In the genomic region with DNA sequence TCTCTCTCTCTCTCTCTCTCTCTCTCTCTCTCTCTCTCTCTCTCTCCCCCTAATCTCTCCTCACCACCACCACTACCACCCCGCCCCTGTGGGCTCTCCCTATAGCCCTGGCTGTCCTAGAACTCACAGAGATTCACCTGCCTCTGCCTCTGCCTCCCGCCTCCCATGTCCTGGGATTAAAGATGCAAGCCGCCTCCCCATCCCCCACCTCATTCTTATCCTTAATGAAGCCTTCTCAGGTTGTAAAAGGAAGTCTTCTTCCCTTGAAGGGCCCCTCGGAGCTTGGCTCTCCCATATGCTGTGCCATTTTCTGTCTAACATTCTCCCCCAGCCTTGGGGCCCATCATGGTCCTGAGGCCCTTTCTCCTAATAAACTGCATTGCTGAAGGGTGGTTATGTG, we compare ENCODE assay signal across 26 mouse cellular contexts.
"Had no signal": no experiment of that assay in that cellular context is flagged by ENCODE, and none has a peak within 500 bp of the region (broad histone marks: within the 10 kb centered on the region; RNA-seq: fewer than 3 reads in every experiment).

No protein-coding gene starts in this region.

- DNase-seq: gastrocnemius, adult 2 months; gastrocnemius, postnatal 10 days; gastrocnemius, postnatal 25 days; heart, adult 18-20 months; heart, postnatal 10 days; heart, postnatal 4 days; kidney, adult 18-20 months; kidney, adult 8-10 months; kidney, postnatal 10 days; kidney, postnatal 25 days; kidney, postnatal 4 days; liver had no signal

- ATAC-seq: hindbrain, embryonic 16.5 days; inflammation-experienced regulatory T-cells, adult 6 months; intestine, embryonic 15.5 days; intestine, postnatal 0 days had no signal

- H3K27me3 ChIP-seq: intestine, embryonic 15.5 days had no signal

- H3K4me3 ChIP-seq: gastrocnemius, adult 2 months; heart, embryonic 10.5 days; heart, embryonic 12.5 days; hindbrain, embryonic 10.5 days; hindbrain, embryonic 12.5 days; intestine, embryonic 15.5 days; layer of hippocampus, adult 2 months; left cerebral cortex, adult 2 months; limb, embryonic 10.5 days; limb, embryonic 12.5 days had no signal

- H3K4me2 ChIP-seq: heart, embryonic 12.5 days; hindbrain, embryonic 12.5 days; hindbrain, embryonic 14.5 days; intestine, embryonic 15.5 days; limb, embryonic 12.5 days; liver, embryonic 11.5 days had no signal

- H3K36me3 ChIP-seq: heart, embryonic 10.5 days; heart, embryonic 12.5 days; hindbrain, embryonic 10.5 days; hindbrain, embryonic 12.5 days; intestine, embryonic 15.5 days; limb, embryonic 10.5 days; limb, embryonic 12.5 days had no signal

- H3K9ac ChIP-seq: heart, embryonic 12.5 days; hindbrain, embryonic 12.5 days; hindbrain, embryonic 14.5 days; intestine, embryonic 15.5 days; limb, embryonic 12.5 days had no signal

- H3K9me3 ChIP-seq: heart, embryonic 10.5 days; heart, embryonic 12.5 days; hindbrain, embryonic 10.5 days; hindbrain, embryonic 12.5 days; intestine, embryonic 15.5 days; limb, embryonic 10.5 days; limb, embryonic 12.5 days had no signal

- H3K4me1 ChIP-seq: heart, embryonic 12.5 days; hindbrain, embryonic 12.5 days; limb, embryonic 10.5 days; limb, embryonic 12.5 days had no signal

- H3K27ac ChIP-seq: gastrocnemius, adult 2 months; heart, embryonic 10.5 days; hindbrain, embryonic 10.5 days; hindbrain, embryonic 12.5 days; hindbrain, embryonic 14.5 days; intestine, embryonic 15.5 days; layer of hippocampus, adult 2 months; left cerebral cortex, adult 2 months; limb, embryonic 10.5 days; limb, embryonic 12.5 days had no signal
